Mouse (Mus musculus) right cerebral cortex, adult 18-20 months (tissue): ENCODE measurements around the gene Fam133b.
"Not testable (repeated sequence)": the region's sequence is repeated elsewhere in the genome, so short reads cannot be mapped to it uniquely, and the experiment has no call there.

Experiments used
- DNase-seq: peaks from one replicate; pipeline ENCODE4 v3.0.0; 2022; ENCODE audit warnings: mixed read lengths

The Fam133b gene

GRCm38 (mm10) chr5:3520493-3521359 lies 22.9 kb upstream of the Fam133b start:
- DNase-seq, result no peak

- DNase-seq, result no peak
Measured at GRCm38 (mm10) chr5:3521741-3522140, 21.9 kb upstream of the Fam133b start.

- DNase-seq, result no peak
Measured at GRCm38 (mm10) chr5:3522826-3523225, 20.8 kb upstream of the Fam133b start.

GRCm38 (mm10) chr5:3527041-3527691 lies 16.5 kb upstream of the Fam133b start:
- no peak for DNase-seq

- no peak for DNase-seq
Measured at GRCm38 (mm10) chr5:3529585-3530189, 13.9 kb upstream of the Fam133b start.

- DNase-seq, result not testable (repeated sequence)
Measured at GRCm38 (mm10) chr5:3532048-3532447, 11.6 kb upstream of the Fam133b start.

GRCm38 (mm10) chr5:3536592-3537212 lies 6.9 kb upstream of the Fam133b start:
- no peak for DNase-seq

GRCm38 (mm10) chr5:3538505-3539472 lies 4.8 kb upstream of the Fam133b start:
- no peak for DNase-seq

- no peak for DNase-seq
Measured at GRCm38 (mm10) chr5:3541871-3542270, 1.8 kb upstream of the Fam133b start.

- DNase-seq, result no peak
Measured at GRCm38 (mm10) chr5:3544480-3544769, 792 bp downstream of the Fam133b start.

GRCm38 (mm10) chr5:3546226-3546625 lies 2.6 kb downstream of the Fam133b start:
- no peak for DNase-seq

GRCm38 (mm10) chr5:3551481-3551880 lies 7.8 kb downstream of the Fam133b start:
- no peak for DNase-seq

- no peak for DNase-seq
Measured at GRCm38 (mm10) chr5:3554198-3554597, 10.6 kb downstream of the Fam133b start.

- DNase-seq, result no peak
Measured at GRCm38 (mm10) chr5:3571266-3571665, 27.6 kb downstream of the Fam133b start, which contains the start of gene 1700109H08Rik. Gene 1700109H08Rik (plus strand): TSS chr5:3571566.

GRCm38 (mm10) chr5:3574825-3575224 lies 31.2 kb downstream of the Fam133b start:
- DNase-seq, result no peak

- no peak for DNase-seq
Measured at GRCm38 (mm10) chr5:3577939-3578338, 34.3 kb downstream of the Fam133b start.

- no peak for DNase-seq
Measured at GRCm38 (mm10) chr5:3579066-3579465, 35.4 kb downstream of the Fam133b start.

GRCm38 (mm10) chr5:3595693-3596398 lies 52.2 kb downstream of the Fam133b start, which contains the start of gene Pex1:
Gene Pex1 (plus strand): TSS chr5:3596066.
- peak; percentile 97 for DNase-seq

- DNase-seq, result peak; percentile 86
Measured at GRCm38 (mm10) chr5:3596399-3596766, 52.8 kb downstream of the Fam133b start, which contains the start of gene Rbm48. Gene Rbm48 (minus strand): TSS chr5:3596585.

- DNase-seq, result no peak
Measured at GRCm38 (mm10) chr5:3597171-3597570, 53.5 kb downstream of the Fam133b start.

- no peak for DNase-seq
Measured at GRCm38 (mm10) chr5:3598766-3599165, 55.1 kb downstream of the Fam133b start.
